Mouse (Mus musculus) kidney, adult 18-20 months (tissue): ENCODE measurements around the gene Fam186b.

Experiments
- DNase-seq: peaks from one replicate; pipeline ENCODE4 v3.0.0; 2021

Fam186b gene

DNA sequence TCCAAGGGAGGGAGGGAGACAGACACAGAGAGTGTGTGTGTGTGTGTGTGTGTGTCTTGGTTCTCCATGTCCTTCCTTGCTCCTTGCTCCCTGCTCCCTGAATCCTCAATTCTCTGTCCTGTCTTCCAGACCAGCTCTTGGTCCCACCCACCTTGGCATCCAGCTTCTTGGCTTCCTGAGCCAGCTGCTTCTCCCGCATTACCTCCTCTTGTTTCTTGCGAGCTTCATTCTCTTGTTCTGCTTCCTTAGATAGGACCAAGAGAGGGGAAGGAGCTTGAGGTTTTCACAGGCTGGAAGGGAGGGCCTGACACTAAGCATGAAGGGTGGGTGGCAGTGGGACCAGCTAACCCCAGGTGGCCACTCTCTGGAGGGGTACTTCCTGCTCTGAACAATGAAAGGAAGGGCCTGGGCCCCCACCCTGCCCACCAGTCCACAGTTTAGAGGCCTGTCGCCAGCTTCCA lies 23.8 kb upstream of the Fam186b start:
- DNase-seq, result peak; percentile 46

DNA sequence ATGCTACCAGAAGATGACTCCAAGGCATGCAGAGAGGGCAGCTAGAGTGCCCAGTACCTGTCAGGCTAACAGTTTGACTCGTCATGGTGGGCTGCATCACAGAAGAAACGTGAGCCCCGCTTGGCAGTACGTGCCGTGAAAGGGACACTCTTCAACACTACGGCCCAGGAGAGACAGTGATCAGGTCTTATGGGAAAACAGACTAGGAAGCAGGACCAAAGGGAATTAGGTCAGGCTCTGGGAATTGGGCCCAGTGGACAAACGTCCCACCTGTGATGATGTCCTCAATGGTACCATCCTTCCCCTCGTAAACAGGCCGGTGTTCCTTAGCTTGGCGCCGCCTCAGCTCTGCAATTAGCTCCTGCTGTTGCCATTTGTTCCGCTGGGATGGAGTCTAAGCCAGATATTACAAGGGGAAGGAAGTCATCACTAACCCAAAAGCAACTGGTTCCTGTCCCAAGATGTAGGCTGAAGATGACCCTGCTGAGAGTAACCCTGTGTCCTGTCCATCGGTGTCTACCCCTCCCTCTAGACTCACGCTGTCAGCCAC lies 23.2 kb upstream of the Fam186b start:
- DNase-seq, result no peak

DNA sequence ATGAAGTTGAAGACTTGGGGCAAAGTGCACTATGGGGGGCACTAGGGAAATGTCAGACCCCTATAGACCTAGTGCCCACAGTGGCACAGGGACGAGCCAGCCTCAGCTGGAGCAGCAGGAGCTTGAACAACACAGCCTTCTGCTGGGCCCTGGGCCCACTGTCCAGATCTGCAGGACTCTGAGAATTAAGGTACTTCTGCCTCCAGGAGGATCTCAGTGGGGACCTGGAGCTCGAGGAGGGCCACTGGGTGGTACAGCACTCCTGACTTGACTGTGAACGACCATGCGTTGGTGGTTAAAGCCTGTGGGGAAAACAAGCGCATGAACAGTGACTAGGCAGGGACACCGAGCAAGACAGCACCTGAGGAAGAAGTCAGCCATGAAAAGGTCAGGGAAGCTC lies 22.4 kb upstream of the Fam186b start:
- no peak for DNase-seq

DNA sequence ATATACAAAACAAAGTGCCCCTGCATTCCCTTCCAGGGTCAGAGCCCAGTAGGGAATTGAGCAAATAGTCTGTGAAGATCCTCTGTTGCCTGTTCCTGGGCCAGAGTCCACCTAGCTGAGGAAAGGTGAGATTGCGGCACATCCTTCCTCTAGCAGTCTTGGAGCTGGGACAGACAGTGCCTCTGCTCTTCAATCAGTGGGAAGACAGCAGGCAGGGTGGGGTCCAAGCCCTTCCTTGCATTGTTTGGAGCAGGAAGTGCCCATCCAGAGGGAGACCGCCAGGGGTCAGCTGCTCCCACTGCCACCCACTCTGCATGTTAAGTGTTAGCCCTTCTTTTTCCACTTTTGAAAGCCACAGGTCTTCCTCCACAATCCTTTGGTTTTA lies 21.6 kb upstream of the Fam186b start:
- peak; percentile 52 for DNase-seq

DNA sequence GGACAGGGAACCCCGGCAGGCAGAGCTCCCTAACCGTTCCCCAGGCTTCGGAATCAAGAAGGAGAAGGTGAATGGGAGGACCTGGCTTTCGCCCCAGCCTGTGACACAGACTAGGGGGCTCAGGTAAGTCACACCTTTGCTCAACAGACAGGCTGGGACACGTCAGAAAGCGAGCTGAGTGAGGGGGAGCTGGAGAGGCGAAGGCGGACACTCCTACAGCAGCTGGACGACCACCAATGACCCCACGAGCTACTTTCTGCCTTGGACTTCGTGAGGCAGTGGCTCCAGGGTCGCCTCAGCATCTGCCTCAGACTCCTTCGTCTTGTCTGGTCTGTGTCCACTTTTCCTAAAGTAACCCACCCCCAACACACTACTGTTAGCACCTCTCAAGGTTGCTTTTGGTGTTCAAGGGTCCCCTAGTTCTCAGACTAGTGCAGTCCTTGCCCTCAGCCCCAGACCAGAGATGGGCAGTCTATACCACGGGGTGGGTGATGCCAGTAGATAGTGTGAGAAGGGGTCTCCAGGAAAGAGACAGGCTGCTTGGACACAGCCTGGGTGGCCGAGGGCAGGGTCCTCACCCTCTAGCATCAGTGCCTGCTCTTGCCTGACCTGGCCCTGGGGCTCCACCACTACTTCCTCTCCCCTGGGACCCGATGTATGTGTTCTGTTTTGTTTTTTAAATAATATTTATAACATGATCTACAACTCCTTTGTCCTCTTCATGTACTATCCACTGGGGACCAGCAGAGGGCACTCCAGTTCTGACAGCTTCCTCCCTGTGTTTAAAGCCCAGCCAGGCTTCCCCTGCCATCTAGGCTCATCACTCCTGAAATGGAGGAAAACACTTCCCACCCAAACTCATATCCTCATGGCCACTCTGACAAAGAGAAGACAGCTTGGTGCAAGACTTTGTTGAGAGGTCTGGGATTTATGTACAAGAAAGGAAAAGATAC lies 20.9 kb upstream of the Fam186b start:
- DNase-seq, result peak; percentile 82

DNA sequence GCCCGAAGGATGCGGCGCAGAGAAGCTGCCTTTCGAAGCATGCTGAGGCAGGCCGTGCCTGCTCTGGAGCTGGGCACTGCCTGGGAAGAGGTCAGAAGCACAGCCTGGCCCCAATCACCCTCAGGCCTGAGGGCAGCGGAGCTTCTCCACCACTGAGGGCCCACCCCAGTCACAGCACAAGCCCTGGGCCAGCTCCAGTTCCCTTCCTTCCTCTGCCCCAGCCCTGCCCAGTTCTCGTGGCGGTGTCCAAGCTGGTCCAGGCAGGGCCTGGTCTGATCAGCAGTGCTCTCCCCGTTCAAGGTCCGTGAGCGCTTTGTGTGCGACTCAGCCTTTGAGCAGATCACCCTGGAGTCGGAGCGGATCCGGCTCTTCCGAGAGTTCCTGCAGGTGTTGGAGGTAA lies 19.2 kb upstream of the Fam186b start:
- DNase-seq, result no peak

DNA sequence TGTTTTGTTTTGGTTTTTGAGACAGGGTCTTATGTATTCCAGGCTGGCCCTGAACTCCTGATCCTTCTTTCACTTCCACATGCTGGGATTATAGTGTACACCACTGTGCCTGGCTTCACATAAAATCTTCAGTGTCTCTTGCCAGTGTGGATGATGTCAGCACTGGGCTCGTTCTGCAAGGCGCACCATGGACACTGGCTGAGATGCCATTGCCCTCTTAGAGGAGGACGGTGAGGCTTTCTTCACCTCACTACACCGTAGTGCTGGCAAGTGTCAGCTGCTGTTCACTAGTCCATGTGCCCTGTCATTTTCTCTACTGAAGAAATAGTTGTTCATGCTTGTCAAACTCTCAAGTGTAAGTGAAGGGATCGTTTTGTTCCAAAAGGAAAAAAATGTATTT lies 14.9 kb upstream of the Fam186b start:
- no peak for DNase-seq

DNA sequence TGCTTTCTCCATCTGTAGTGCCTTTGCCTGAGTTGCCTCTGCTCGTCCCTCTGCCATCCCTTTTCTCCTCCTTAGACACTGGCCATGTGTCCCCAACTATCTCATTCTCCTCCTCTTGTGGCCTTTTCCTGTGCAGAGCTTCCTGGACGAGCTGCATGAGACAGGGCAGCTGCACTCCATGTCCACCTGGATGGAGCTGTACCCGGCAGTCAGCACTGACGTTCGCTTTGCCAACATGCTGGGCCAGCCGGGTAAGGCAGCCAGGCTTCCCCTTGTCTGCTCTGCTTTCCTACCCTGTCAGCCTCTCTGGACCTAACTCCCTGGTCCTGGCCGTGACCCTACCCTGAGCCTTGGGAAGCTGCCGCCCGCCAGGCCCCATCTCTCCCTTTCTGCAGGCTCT lies 13.9 kb upstream of the Fam186b start:
- DNase-seq, result no peak

DNA sequence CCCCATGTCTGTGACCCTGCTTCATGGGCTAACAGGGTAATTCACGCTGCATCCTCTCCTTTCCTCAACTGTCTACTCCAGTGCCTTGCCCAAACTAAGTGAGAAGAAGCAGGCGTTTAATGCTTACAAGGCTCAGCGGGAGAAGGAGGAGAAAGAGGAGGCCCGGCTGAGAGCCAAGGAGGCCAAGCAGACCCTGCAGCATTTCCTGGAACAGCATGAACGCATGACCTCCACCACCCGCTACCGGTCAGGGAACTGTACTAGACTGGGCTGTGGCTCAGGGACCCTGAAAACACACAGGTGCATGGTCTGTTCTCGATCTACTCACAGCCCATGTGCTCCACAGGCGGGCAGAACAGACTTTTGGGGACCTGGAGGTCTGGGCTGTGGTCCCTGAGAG lies 11.8 kb upstream of the Fam186b start:
- no peak for DNase-seq

DNA sequence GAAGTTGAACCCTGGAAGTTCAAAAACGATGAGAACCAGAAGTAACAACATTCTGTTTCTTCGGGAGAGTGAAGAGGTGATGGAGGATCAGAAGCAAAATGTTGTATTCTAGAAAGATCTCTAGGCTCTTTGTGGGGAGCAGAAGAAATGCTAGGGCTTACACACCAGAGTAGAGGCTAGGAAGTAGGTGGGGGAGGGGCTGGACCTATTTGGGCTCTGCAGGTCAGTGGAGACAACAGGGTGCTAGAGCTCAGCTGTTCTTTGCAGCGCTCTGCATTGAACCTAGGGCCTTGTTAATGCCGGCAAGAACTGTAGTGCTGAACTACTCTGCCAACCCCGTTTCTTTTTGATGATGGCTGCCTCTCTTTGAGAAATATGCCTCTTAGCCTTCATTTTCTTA lies 525 bp upstream of the Fam186b start:
- no peak for DNase-seq

DNA sequence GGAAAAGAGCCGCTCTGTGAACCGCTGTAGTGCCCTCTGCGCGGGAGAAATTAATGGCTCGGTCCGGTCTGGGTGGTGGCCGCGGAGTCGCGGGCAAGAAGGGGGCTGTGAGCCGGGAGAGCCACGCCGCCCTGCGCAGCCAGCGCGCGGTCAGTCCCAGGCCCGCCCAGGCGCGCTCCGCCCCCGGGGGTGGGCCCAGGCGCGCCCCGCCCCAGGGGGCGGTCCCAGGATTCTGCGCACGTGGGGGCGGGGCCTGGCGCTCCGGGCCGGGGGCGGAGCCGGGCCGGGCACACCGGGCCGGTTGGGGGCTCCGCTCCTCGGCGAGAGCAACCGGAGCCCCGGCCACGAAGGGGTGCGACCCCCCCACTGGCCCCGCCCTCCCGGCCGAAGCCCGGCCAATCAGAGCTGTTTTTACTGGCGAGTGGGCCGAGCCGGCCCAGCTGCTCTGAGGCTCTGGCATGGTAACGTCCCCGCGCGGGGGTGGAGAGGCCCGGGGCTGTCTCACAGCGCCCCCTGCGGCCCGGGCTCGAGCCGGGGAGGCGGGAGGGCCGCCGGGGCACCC lies 794 bp downstream of the Fam186b start, which contains the start of gene Prpf40b:
Gene Prpf40b, plus strand, starts transcription at position 275 of the 562 bp plus-strand sequence.
- peak; percentile 93 for DNase-seq

DNA sequence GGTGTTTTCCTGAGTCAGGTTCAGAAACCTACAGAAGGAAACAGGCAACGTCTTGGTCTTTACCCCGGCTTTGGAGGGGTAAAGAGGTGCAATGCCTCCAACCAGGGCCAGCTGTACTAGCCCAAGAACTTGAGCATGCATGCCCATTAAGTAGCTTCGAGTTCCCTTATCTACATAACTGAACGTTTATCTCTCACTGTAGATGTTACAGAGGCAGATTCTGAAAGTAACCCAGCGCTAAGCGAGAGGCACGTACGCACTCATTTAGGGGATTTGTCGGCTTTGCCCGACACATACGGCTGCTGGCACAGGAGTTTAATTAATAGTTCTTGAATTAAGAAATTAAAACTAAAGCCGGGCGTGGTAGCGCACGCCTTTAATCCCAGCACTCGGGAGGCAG lies 1.4 kb downstream of the Fam186b start:
- DNase-seq, result no peak

DNA sequence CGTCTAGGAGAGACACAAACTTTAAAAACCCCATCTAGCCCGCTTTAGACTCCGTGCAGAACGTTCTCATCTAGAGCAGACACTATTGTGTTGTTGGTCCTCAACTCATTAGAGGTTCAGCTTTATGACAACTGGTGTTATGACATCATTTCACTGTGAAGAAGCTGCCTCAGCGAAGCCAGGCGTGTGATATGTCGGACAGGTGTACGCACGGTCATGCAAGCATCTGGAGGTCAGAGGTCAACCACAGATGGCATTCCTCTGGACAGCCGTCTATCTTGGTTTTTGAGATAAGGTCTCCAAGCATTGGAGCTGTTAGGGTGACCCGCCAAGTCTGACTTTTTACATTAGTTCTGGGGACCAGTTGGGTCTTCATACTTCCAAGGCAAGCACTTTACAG lies 5.1 kb downstream of the Fam186b start:
- no peak for DNase-seq

DNA sequence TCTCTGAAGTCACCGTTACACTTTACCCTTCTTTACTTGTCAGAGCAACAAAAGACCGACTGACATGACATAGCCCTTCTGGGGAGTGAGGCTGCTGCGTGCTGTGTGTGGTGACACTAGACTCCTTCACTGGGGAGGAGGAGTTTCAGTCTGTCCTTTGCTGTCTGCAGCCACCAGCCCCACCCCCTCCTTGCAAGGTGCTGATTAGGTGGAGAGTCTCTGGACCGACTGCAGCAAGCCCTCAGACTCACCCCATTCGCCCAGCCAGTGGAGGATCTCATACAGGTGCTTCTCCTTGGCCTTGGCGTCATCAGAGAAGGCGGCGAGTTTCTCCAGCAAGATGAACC lies 10.5 kb downstream of the Fam186b start:
- no peak for DNase-seq

DNA sequence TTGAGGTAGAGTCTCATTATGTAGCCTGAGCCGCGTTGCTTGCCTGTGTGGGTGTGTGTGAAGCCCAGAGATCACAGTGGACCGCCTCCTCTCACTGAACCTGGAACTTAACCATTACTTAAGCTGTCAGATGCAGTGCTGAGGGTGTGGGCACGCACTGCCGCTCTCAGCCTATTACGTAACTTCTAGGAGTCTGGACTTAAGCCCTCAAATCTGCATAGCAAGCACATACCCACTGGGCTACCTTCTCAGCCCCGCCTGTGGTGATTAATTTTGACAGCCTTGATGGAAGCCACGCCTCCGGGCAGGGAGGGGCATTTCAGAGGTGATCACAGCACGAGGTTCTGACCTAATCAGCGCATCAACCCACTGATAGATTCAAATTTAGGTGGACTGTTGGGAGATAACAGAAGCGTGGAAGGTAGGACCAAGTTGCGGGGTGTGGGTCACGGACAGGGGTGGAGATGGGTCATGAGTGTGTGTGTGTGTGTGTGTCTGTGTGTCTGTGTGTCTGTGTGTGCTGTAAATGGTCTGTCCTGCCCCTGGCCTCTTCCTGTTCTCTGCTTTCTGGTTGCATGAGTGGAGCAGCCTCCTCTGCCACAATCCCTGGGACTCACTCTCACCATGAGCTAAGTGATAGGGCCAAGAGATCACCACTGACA lies 11.0 kb downstream of the Fam186b start:
- peak; percentile 61 for DNase-seq

DNA sequence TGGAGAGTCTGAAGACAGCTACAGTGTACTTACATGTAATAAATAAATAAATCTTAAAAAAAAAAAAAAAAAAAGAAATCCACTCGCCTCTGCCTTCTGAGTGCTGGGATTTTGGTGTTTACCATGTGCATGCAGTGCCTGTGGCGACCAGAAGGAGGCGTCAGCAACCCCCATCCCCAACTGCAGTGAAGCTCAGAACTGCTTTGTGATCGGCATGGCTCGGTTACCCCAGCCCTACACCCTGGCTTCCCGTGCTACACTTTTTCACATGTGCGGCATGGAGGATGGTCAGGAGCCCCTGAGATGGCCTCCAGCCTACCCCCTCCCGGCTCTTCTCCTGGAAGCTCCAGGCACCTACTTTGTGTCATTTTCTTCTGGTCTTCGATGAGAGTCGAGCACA lies 12.2 kb downstream of the Fam186b start:
- DNase-seq, result no peak

DNA sequence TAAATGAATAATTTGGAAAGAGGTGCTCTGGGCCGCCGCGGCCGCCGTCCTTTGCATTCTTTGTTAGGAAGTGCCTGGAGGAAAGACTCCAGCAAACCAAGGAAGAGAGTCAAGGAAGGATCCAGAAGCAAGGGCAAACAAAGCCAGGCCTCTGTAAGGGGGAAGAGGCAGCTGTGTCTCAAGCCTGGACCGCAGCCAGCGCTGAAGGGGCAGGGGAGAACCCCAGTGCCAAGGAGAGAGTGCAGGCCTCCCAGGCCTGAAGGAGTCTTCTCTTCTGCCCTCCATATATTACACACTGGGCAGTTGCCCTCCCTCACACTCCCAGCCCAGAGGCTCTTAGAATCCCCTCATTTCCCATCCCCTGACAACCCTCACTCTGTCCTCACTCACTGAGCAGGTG lies 17.4 kb downstream of the Fam186b start:
- DNase-seq, result no peak

DNA sequence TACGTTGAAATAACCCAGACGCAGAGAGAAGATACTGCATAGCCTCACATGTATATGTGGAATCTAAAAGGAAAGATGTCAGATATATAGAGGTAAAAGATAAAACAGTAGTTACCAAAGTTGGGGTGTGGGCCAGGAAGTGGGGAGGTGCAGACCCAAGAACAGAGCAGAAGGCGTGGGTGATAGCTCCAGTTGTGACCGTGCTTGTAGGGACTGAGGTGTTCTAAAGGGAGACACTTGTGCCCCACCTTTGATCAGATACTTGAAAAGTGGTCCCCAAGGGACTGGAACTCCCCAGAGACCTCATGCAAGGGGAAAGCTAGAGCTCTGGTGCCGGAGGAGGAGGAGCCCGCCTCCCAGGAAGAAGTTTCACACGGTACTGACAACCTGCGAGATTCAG lies 19.6 kb downstream of the Fam186b start:
- DNase-seq, result no peak

DNA sequence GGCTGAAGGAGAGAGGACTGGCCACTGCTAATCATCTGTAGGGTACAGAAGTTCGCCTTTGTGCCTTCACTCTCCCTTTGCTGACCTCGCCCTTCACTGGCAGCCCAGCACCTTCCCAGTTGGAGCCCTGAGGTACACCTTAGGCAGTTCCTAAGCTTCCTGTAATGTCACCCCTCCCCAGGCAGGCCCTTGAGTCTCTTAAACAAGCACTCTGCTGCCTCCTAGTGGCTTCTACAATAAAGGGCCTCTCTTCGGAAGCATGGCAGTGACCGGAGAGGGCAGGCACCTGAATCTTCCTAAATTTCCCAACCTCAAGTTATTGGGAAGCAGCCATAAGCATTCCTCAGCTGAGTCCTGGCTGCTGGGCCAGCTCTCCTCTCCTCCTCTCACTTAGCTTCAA lies 30.0 kb downstream of the Fam186b start:
- peak; percentile 62 for DNase-seq

DNA sequence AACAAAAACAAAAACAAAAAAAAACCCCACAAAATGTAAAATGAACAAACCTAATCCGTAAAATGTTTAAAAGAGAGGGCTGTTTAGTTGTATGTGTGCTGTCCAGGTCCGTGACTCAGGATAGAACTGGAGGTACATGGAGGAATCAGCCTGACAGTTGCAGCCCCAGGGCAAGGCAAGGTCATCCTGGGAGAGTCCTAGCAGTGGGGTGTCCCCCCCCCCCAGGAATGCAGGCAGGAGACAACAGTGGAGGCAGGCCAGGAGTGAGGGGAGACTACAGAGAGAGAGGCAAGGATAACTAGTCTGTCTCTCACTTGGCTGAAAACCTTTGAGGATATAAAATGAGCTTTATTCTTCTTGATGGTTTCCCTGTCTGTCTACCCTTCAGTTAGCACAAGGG lies 31.3 kb downstream of the Fam186b start:
- no peak for DNase-seq

DNA sequence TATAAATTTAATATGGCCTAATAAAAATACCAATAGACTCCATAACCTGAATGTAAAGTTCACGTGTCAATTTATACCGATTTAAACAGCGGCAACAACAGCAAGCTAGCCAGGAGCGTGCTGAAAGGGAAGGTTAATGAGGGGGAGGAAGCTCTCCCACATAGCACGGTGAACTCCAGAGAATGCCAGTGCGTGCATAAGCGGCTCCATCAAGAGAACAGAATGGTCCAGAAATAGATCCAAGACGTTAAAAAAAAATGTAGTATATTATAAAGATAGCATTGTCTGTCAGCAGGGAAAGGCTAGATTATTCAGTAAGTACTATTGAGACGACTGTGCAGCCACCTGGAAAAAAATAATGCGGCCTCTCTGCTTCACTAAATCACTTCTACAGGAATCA lies 33.0 kb downstream of the Fam186b start:
- no peak for DNase-seq

DNA sequence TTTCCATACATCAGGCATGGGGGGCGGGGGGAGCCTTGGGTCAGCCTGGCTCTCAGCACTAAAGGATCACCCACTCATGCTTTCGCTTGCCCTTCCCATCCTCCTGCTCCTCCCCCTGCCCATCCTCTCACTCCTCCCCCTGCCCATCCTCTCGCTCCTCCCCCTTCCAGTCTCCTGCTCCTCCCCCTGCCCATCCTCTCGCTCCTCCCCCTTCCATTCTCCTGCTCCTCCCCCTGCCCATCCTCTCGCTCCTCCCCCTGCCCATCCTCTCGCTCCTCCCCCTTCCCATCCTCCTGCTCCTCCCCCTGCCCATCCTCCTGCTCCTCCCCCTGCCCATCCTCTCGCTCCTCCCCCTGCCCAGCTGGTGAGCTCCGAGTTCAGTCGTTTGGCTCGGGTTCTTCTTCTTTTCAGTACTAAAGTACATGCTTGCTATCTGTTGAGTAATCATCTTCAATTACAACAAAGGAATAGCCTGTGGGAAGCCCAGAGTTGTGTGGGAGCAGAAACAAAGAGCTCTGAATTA lies 35.9 kb downstream of the Fam186b start:
- DNase-seq, result peak; percentile 65

DNA sequence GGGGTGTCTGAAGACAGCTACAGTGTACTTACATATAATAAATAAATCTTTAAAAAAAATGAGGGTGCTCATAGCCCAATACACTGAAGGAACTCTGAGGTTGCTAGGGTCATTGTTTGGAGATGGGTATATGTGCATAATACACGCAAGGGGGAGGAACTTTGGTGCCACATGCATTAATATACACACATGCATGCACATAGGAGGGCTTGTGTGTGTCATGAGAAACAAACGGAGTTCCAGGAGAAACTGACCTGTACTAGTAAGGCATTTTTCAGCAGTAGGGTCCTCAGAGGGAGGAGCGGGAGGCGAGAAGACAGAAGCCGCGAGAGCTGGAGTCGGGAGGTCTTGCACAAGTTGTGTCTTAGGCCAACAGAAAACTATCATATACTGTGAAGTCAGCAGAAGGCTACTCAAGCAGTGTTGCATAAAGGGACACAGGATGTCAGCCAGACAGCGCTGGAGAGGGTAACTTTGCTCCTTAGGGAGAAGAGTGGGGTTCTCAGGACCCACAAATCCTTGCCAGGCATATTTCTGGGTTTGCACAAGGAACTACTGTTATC lies 36.4 kb downstream of the Fam186b start:
- DNase-seq, result no peak
